Mouse (Mus musculus) lung, postnatal 0 days (tissue): ENCODE measurements at regions not wholly inside any gene's neighbourhood (a gene's known extent, or its start where the extent isn't known, plus 50 kb on each side); places are given as distances from the start of the nearest gene placed in this dataset.

Experiments
- CTCF ChIP-seq: IDR thresholded peaks from 2 replicates; pipeline ENCODE4 v1.5.1; 2016; ENCODE audit warnings: antibody characterized with exemption, mild to moderate bottlenecking
- EP300 ChIP-seq: IDR thresholded peaks from 2 replicates; pipeline ENCODE4 v1.6.1; 2016; ENCODE audit warnings: antibody characterized with exemption, mild to moderate bottlenecking, control low read depth

DNA sequence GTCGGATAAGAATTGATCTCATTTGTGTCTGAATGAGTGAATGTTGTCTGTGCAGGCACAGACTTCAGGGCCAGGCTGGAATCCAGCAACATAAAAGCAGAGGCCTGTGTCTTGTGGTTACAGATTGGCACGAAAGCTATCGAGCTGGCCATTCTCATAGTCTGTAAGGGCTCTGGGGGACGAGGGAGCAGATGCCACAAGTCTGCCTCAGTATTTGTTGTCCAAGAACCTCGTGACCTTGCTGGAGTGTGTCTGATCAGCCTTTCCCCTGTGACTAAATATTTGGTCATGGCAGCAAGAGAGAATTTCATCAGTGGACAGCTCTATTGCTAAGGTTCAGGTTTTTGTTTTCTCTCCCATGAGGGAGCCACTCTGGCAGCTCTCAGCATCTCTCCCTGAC lies 622.0 kb upstream of the Vstm2b start:
- no peak for TF ChIP-seq EP300
- no peak for TF ChIP-seq CTCF
